Mouse (Mus musculus): ENCODE data around the gene Ercc6.

Gene Ercc6

DNA sequence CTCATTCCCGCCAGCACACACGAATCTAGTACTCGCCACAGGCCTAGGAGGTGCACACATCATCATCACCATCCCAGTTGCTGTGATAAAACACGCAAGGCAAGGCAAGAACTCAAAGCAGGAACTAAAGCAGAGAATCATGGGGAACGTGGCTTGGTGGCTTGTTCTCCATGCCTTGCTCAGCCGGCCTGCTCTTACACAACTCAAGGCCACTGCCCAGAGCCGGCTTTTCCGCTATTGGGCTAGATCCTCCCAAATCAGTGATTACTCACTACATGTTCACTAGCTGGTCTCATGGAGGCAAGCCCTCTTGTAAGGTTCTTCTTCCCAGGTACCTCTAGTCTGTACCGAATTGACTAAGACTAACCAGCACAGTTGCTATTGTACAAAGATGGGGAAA lies 70.4 kb downstream of the Ercc6 start:
- DNase-seq = no peak

DNA sequence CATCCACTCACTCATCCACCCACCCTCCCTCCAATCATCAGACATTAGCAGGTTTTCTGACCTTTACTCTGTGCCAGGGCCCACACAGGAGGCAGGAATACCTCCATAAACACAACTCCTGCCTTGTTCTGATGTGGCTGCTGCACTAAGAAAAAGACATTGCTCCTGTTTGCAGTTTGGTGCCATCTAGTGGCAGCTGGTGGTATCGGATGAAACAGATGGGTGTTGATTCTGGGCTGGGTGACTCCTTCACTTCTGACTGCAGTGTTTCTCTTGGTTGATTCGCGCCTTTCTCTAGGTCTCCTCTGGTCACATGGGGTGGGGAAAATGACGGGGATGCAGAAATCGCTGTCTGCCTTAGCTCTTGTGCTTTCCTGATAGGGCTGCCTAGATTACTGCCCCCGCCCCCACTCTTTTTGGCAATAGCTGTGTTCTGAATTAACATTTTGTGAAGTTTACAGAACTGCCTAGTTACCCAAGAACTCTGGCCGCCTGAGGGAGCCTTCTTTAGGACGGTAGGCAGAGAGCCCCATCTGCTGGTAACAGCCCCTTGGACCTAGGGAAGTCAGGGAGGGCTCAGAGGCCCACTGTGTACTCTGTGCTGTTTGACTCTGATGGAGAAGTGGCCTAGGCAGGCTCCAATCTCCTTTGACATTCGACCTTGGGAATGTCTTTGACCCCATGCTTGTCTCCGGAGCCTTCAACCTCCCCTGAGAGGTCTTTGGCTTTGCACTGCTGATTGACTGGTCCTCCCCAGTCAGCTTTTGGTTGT lies 73.9 kb downstream of the Ercc6 start:
- DNase-seq = peak; percentile 58 to 69

DNA sequence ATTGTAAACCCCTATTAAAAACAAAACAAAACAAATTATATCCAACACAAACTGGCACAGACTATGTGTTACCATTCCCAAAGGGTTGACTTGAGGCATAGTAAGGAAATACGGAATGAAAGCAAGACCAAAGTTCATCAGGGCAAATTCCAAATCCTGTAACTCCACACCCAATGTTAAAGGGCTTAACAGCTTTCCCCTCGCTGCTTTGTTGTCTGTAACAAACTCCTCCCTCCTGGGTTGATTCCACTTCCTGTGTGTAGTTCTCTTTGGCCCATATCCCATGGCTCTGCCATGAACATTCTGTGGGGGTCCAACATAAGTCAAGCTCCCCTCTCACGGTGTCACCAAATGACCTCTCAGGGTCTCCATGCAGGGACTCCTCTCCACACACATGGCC lies 77.1 kb downstream of the Ercc6 start:
- DNase-seq = no peak

DNA sequence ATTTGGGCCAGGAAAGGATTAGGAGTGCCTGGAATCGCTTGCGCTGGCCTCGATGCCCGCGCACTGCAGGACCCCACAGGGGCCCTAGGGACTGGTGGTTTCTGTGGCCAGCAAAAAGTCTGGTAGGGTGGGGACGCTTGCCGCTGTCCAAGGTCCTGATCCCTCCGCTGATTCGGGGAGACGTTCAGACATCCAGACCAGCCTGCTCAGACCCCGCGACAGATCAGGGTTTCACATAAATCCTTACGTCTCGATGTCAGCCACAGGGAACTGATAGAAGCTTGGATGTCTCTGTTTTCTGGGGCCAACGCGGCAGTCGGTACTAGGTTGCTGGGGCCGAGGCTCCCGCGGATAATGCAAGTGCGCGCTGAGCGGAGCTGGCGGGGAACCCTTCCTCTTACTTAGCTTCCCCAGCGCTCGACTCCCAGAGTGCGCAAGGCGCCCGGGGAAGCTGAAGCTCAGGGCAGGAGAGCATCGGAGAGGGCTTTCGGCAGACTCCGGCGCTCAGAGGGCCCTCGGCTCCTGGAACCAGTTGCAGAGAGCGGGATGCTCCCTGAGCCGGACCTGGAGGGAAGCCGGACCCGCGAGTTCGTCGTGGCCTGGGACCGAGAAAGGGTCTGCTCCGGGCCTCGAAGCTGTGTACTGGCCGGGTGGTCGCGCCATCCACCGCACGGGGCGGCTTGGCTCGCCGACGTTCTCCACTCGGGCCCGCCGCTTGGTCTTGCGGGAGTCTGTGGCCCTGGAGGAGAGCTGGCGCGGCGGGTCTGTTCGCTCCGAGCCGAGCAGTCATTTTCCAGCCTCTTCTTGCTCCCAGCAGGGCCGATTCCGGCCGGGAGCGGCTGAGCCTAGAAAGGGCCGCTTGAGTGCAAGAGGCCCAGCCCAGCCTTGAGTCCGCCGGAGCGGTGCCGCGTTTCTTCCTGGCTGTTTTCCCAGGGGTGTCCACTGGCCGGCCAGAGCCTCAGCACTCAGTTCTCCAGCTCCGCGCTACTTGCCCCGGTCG lies 84.2 kb downstream of the Ercc6 start:
- DNase-seq = peak in 1 of 2 experiments; percentile 27

DNA sequence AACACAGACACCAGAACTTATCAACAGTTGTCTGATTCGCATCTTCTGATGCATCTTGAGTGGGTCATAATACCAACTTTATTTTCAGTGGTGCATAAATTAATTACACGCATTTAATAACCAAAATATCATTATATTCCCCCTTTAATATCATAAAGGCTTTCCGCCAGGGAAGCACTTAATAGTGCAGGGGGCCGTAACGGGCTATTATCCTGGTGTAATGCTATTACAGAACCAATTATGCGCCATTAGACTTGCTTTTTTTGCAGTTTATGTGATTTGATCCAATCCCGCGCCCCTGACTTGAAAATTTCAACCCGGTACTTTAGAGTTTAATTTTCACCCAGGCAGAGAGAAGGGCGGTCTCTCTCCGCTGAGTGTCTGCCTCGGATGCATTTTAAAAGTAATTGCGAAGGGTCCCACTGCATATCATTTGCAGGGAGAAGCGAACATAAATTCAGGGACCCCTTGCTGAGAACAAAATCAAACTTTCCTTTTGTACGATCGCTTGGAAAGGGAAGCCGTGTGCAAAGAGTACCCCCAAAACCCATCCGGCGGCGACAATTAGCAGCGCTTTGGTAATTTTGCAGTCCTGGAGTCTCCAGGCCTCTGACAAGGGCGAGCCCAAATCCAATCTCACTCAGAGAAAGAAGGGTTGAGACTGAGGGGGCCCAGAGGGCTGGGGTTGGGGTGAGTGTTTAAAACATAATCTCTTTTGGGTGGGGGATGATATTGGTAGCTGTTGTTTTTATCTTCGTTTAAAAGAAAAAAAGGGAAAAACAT lies 85.3 kb downstream of the Ercc6 start:
- DNase-seq = no peak

DNA sequence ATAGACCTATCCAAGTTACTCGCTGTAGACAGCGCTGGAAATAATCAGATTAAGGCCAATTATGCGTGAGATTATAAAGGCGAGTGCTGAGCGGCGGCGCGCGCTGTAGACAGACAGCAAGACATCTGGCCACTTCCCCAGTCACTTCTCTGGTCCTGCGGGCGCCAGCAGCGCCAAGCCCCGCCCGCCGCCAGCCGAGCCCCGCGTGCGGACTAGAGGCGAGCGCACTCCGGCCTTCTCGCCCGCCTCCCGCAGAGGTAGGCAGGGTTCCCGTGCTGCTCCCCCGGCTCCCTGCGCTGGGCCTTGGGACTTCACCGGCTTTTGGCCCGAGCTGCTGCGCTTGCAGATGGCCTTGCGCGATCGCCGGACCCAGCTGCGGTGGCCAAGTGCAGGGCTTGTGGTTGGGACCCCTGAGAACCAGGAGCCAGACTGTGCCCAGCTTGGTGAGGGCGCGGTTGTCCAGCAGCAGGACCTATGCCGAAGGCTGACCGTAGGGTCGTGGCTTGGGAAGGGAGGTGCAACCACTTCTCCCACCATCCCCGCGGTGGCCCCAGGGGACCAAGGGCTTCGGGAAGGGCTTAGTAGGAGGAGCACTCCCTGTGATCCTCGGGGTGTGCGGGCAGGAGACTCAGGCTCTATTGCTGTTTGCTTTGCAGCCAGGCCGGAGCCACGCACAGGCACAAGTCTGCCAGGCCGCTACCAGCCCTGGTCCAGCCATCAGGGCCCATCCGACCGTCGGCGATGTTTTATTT lies 86.1 kb downstream of the Ercc6 start, which contains the start of gene Prrxl1:
TSS of gene Prrxl1 (plus strand) at position 118 of the 752 bp plus-strand sequence.
- no peak for DNase-seq

DNA sequence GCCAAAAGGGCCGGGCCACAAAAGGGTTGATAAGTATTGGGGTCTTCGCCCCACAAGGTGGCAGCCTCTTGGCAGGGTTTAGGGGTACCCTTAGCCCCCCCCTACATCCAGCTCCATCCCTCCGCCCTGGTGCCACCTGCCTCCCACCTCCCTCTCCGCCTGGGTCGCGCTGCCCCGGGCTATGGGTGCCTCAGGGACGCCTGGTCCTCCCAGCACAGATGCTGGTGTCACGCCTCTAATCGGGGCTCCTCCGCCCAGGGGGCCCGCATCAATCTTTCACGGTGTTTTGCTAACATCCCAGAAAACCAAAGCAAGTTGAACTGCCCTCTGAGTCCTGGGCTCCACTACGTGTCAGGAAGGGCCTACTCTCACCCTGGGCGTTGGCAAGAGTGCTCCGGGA lies 86.8 kb downstream of the Ercc6 start:
- no peak for DNase-seq

DNA sequence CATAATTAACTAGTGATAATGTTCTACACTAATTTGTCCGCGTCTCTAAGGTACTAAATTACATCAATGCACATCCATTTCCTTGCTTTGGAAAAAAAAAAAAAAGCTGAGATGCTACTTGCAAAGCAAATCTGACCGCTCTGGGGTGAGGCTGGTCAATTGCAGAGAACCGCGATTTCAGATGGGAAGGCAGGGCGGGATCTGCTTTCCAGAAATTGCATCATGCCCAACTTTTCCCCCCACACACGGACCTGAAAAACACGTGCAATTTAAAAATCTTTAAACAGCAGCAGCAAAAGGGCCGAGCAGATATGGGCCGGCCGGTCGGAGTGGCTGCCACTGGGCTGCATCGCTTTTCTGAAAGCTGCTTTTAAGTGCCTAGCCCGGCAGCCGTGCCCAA lies 92.2 kb downstream of the Ercc6 start:
- DNase-seq = no peak

DNA sequence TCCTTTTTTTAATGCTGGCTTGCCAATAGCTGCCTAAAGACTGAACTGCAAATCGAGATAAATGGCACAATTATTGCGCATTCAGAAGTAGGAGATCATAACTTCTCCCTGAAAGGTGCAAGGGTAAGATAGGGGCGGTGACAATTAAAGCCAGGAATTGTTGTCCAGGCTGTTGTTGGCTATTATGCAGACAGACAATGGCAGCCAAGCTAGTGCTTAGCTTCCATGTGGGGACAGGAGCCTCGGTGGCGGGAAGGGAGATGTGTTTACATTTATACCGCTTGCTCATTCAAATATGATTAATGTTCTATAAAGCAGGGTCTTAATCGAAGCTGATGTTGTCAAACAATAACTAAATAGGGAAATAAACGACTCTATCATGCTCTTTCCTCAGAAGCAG lies 93.0 kb downstream of the Ercc6 start:
- no peak for DNase-seq

DNA sequence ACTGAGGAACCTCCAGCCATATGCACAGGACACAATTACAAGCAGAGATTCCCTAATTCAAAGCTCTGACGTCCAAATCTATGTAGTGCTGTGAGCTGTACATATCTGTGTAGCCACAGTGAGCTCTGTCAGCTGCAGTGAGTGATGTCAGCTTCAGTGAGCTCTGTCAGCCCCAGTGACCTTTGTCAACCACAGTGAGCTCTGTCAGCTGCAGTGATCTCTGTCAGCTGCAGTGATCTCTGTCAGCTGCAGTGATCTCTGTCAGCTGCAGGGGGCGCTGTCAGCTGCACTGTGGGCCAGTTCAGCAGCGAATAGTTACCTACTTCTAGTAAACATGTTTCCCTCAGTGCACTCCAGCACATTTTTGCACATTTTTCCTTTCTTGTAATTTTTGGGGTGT lies 96.1 kb downstream of the Ercc6 start:
- DNase-seq = peak; percentile 25 to 38

DNA sequence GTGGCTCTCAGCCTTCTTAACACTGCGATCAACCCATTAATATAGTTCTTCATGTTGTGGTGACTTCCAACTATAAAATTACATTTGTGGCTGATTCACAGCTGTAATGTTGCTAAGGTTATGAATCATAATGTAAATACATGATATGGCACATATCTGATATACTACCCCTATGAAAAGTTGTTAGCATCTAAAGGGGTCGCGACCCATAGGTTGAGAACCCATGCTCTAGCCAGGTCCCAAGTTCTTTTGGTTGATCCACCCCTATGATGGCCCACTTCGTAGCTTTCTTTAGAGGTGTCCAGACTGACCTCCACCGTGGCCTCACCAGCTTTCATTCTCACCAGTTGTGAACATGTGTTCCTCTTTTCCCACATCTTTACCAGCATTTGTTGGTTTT lies 103.9 kb downstream of the Ercc6 start:
- DNase-seq = no peak

DNA sequence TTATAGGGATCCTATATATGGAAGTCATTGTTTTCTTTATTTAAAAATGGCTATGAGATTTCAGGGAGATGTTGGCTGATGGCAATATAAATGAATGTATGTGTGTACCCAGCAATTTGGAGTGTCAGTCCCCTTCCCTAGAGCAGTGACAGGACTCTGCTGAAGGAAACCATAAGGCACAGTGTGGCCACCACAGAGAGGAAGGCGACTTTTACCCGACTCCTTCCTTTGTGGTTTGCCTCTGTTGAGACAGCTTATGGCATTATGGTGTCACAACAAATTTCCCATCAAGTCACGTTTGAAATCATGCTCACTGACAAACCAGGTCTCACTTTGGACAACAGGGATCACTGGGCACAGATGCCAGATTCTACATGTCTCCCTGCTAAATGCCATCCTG lies 110.9 kb downstream of the Ercc6 start:
- no peak for DNase-seq

DNA sequence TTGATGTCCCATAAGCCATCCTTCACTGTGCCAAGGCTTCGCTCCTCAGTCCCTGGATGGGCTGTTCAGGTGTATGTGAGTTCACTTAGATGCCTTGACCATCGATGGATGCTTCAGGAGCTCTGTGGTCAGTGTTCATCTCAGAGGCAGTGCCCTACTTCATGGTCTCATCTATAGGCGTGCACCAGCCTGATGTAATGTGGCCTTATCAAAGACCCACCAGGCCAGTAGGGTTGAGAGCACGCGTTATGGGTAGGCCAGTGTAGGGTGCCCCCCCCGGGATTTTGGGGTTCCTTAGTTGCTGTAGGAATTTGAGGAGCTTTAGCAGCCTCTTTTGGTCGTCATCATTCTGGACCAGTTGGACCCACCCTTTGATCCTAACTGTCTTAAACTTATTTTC lies 111.5 kb downstream of the Ercc6 start:
- no peak for DNase-seq

DNA sequence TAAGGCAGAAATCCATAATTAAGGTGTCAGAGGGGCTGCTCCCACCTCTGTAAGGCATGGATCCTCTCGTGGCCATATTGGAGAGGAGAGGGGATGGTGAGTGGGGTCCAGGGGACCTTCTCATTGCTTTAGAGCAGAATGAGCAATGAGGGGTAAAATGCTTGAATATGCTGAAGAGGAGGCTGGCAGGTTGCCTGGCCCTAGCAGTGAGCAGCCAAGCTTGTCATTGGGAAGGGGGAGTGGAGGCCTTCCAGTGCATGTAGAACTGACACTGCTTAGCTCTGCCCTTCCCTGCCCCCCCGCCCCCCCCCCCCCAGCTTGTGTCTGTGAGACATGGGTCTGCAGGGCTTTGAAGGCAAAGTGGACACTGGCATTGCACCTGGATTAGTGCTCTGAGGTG lies 114.0 kb downstream of the Ercc6 start:
- DNase-seq = no peak

DNA sequence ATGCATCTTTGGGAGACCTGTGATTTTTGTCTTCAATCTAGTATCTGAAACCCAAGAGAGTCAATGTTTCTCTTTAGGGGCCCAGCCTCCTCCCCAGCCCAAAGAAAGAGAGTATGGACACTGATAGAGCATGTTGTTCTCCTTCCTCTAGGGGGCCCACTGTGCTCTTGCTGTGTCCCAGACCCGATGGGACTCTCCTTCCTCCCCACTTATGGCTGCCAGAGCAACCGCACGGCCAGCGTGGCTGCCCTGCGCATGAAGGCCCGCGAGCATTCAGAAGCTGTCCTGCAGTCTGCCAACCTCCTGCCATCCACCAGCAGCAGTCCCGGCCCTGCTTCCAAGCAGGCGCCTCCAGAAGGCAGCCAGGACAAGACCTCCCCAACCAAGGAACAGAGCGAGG lies 115.3 kb downstream of the Ercc6 start:
- DNase-seq = no peak

Measured in cerebellum, adult 18-20 months (tissue).